Mouse (Mus musculus): ENCODE data around the gene Gm20388. TPM values are rescaled to one million over a fixed set of nuclear protein-coding genes. Genes with fewer than 3 reads are reported as not detected.

Gm20388 gene
- polyA plus RNA-seq, 1 experiment from 2014 or later, result not detected

- Histone ChIP-seq H3K27me3 (ENCODE audit: control insufficient read depth, insufficient read depth, low read length) (no peaks in the 10 kb centered on the region), H3K27ac (replicated peaks in 1 of 2; ENCODE audit: control insufficient read depth in 1 of 2, insufficient read depth in 1 of 2, low read depth in 2 of 2, low read length in 2 of 2) (no peak overlapping the region), H3K4me1 (ENCODE audit: control insufficient read depth in 2 of 2, insufficient read depth in 2 of 2, low read length in 2 of 2) (peaks cover 8 to 14% of the 10 kb centered on the region in 2 experiments), H3K9me3 (ENCODE audit: control insufficient read depth, low read length) (no peaks in the 10 kb centered on the region), H3K4me3 (ENCODE audit: control insufficient read depth in 1 of 2, insufficient read depth in 1 of 2, low read depth in 1 of 2, low read length in 2 of 2) (no peak overlapping the region), H3K4me2 (ENCODE audit: low read length) (no peak overlapping the region), H3K9ac (ENCODE audit: low read length) (no peak overlapping the region), H3K36me3 (ENCODE audit: control insufficient read depth, insufficient read depth, low read length) (peaks cover 45% of the 10 kb centered on the region)
- ATAC-seq (ENCODE audit: insufficient number of reproducible peaks, insufficient read depth, low FRiP score, low read depth), result no peak
- WGBS, result 52% methylated on average over 9 of the region's 9 CpGs
These were observed 2509.4 kb downstream of the Gm20388 start for GRCm38 (mm10) chr8:122419881-122420555.

DNA sequence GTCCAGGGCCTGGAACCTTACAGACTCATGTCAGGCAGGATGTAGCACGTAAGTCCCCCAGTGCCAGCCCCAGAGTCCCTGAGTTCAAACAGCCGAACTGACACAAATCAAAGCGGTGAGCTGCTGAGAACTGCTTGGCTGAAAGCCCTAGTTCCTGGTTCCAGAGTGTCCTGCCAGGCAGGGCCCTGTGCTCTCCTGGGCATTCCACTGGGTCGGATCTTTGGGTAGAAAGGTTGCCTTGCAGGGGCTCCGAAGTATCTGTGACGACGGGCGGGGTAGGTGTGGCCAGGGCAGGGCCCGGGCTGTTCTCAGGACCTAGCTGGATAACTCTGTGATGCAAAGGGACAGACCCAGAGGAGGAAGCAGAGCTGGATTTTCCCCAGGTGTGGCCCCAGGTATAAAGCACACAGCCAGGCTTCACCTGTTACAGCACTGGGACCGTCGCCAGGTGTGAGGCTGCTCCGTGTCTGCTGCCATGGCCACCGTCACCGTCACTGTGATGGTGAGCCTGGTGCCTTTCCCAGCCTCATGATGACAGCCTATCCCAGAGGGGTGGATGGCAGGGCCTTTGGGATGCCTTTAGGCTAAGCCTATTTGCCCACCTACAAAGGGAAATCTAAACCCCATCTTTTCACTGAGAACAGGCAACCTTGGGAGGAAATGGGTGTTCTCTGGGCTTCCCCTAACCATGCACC, 2510.9 kb downstream of the Gm20388 start, which contains the start of gene Il17c:
Gene Il17c, plus strand, starts transcription at position 645 of the 695 bp plus-strand sequence.
- H3K36me3 ChIP-seq (ENCODE audit: control insufficient read depth, insufficient read depth, low read length), result peaks cover 43% of the 10 kb centered on the region
- WGBS, result 80% methylated on average over 14 of the region's 14 CpGs
- H3K9ac ChIP-seq (ENCODE audit: low read length), result no peak within 1 kb of the TSS
- no peak within 1 kb of the TSS for H3K4me2 ChIP-seq (ENCODE audit: low read length)
- no peak within 1 kb of the TSS for H3K27ac ChIP-seq (replicated peaks in 1 of 2; ENCODE audit: control insufficient read depth in 1 of 2, insufficient read depth in 1 of 2, low read depth in 2 of 2, low read length in 2 of 2)
- no peaks in the 10 kb centered on the region for H3K27me3 ChIP-seq (ENCODE audit: control insufficient read depth, insufficient read depth, low read length)
- no peaks in the 10 kb centered on the region for H3K9me3 ChIP-seq (ENCODE audit: control insufficient read depth, low read length)
- H3K4me3 ChIP-seq (ENCODE audit: control insufficient read depth in 1 of 2, insufficient read depth in 1 of 2, low read depth in 1 of 2, low read length in 2 of 2), result no peak within 1 kb of the TSS
- ATAC-seq (ENCODE audit: insufficient number of reproducible peaks, insufficient read depth, low FRiP score, low read depth), result no peak
- H3K4me1 ChIP-seq (ENCODE audit: control insufficient read depth in 2 of 2, insufficient read depth in 2 of 2, low read length in 2 of 2), result peaks cover 8 to 14% of the 10 kb centered on the region in 2 experiments

DNA sequence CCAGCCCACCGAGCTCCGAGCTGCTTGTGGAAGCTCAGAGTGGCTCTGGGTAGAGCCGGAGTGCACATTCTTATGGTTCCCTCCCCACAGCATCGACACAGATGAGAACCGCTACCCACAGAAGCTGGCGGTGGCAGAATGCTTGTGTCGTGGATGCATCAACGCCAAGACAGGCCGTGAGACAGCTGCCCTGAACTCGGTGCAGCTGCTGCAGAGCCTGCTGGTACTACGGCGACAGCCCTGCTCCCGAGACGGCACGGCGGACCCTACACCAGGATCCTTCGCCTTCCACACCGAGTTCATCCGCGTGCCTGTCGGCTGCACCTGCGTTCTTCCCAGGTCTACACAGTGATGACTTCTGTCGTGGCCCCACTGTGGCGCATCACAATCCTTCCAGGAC, 2512.6 kb downstream of the Gm20388 start:
- H3K9ac ChIP-seq (ENCODE audit: low read length), result no peak overlapping the region
- no peak overlapping the region for H3K4me2 ChIP-seq (ENCODE audit: low read length)
- ATAC-seq (ENCODE audit: insufficient number of reproducible peaks, insufficient read depth, low FRiP score, low read depth), result no peak
- no peaks in the 10 kb centered on the region for H3K9me3 ChIP-seq (ENCODE audit: control insufficient read depth, low read length)
- 80% methylated on average over 24 of the region's 24 CpGs for whole genome bisulfite sequencing
- H3K36me3 ChIP-seq (ENCODE audit: control insufficient read depth, insufficient read depth, low read length), result peaks cover 33% of the 10 kb centered on the region
- no peak overlapping the region for H3K4me3 ChIP-seq (ENCODE audit: control insufficient read depth in 1 of 2, insufficient read depth in 1 of 2, low read depth in 1 of 2, low read length in 2 of 2)
- H3K27ac ChIP-seq (replicated peaks in 1 of 2; ENCODE audit: control insufficient read depth in 1 of 2, insufficient read depth in 1 of 2, low read depth in 2 of 2, low read length in 2 of 2), result no peak overlapping the region
- H3K4me1 ChIP-seq (ENCODE audit: control insufficient read depth in 2 of 2, insufficient read depth in 2 of 2, low read length in 2 of 2), result peaks cover 8 to 14% of the 10 kb centered on the region in 2 experiments
- no peaks in the 10 kb centered on the region for H3K27me3 ChIP-seq (ENCODE audit: control insufficient read depth, insufficient read depth, low read length)

- WGBS, result 29% methylated on average over 5 of the region's 5 CpGs
These were observed 2513.0 kb downstream of the Gm20388 start for GRCm38 (mm10) chr8:122423659-122424058.

DNA sequence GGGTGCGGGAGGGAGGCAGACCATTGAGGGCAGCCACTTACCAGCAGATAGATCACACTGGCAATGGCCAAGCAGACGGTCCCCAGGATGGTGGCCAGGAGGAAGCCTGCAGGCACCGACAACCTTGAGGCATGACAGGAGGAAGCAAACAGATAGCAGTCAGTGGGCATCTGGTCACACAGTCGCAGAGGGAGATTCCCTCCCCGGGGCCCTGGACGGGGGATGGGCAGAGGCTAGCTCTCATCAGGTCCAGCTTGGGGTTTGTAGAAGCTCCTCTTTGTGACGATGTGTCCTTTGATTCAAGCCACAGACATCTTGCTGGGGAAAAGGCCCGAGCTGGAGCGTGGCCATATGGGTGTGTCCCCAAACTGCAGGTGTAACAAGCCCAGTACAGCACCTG, 2515.5 kb downstream of the Gm20388 start:
- Histone ChIP-seq H3K27me3 (ENCODE audit: control insufficient read depth, insufficient read depth, low read length) (no peaks in the 10 kb centered on the region), H3K4me3 (ENCODE audit: control insufficient read depth in 1 of 2, insufficient read depth in 1 of 2, low read depth in 1 of 2, low read length in 2 of 2) (no peak overlapping the region), H3K4me1 (ENCODE audit: control insufficient read depth in 2 of 2, insufficient read depth in 2 of 2, low read length in 2 of 2) (peaks cover 8 to 11% of the 10 kb centered on the region in 2 experiments), H3K9me3 (ENCODE audit: control insufficient read depth, low read length) (no peaks in the 10 kb centered on the region), H3K27ac (replicated peaks in 1 of 2; ENCODE audit: control insufficient read depth in 1 of 2, insufficient read depth in 1 of 2, low read depth in 2 of 2, low read length in 2 of 2) (no peak overlapping the region), H3K9ac (ENCODE audit: low read length) (no peak overlapping the region), H3K36me3 (ENCODE audit: control insufficient read depth, insufficient read depth, low read length) (peaks cover 23% of the 10 kb centered on the region), H3K4me2 (ENCODE audit: low read length) (no peak overlapping the region)
- ATAC-seq (ENCODE audit: insufficient number of reproducible peaks, insufficient read depth, low FRiP score, low read depth), result no peak
- WGBS, result 60% methylated on average over 9 of the region's 9 CpGs

More at GRCm38 (mm10) chr8:122423659-122424058, 2513.0 kb downstream of the Gm20388 start:
- H3K9ac ChIP-seq (ENCODE audit: low read length), result no peak overlapping the region
- H3K27me3 ChIP-seq (ENCODE audit: control insufficient read depth, insufficient read depth, low read length), result no peaks in the 10 kb centered on the region
- H3K36me3 ChIP-seq (ENCODE audit: control insufficient read depth, insufficient read depth, low read length), result peaks cover 29% of the 10 kb centered on the region
- 0 out of 2 replicates have a peak, but pooled peaks have one; percentile 19 for ATAC-seq (ENCODE audit: insufficient number of reproducible peaks, insufficient read depth, low FRiP score, low read depth)
- no peak overlapping the region for H3K4me3 ChIP-seq (ENCODE audit: control insufficient read depth in 1 of 2, insufficient read depth in 1 of 2, low read depth in 1 of 2, low read length in 2 of 2)
- H3K9me3 ChIP-seq (ENCODE audit: control insufficient read depth, low read length), result no peaks in the 10 kb centered on the region
- no peak overlapping the region for H3K4me2 ChIP-seq (ENCODE audit: low read length)
- H3K27ac ChIP-seq (replicated peaks in 1 of 2; ENCODE audit: control insufficient read depth in 1 of 2, insufficient read depth in 1 of 2, low read depth in 2 of 2, low read length in 2 of 2), result no peak overlapping the region
- peaks cover 8 to 14% of the 10 kb centered on the region in 2 experiments for H3K4me1 ChIP-seq (ENCODE audit: control insufficient read depth in 2 of 2, insufficient read depth in 2 of 2, low read length in 2 of 2)

GRCm38 (mm10) chr8:122427607-122428006, 2517.0 kb downstream of the Gm20388 start:
- Histone ChIP-seq H3K9me3 (ENCODE audit: control insufficient read depth, low read length) (no peaks in the 10 kb centered on the region), H3K4me2 (ENCODE audit: low read length) (no peak overlapping the region), H3K27me3 (ENCODE audit: control insufficient read depth, insufficient read depth, low read length) (no peaks in the 10 kb centered on the region), H3K9ac (ENCODE audit: low read length) (no peak overlapping the region), H3K4me1 (ENCODE audit: control insufficient read depth in 2 of 2, insufficient read depth in 2 of 2, low read length in 2 of 2) (peaks cover 17 to 21% of the 10 kb centered on the region in 2 experiments), H3K27ac (replicated peaks in 1 of 2; ENCODE audit: control insufficient read depth in 1 of 2, insufficient read depth in 1 of 2, low read depth in 2 of 2, low read length in 2 of 2) (no peak overlapping the region), H3K4me3 (ENCODE audit: control insufficient read depth in 1 of 2, insufficient read depth in 1 of 2, low read depth in 1 of 2, low read length in 2 of 2) (no peak overlapping the region), H3K36me3 (ENCODE audit: control insufficient read depth, insufficient read depth, low read length) (peaks cover 23% of the 10 kb centered on the region)
- ATAC-seq (ENCODE audit: insufficient number of reproducible peaks, insufficient read depth, low FRiP score, low read depth), result no peak
- 84% methylated on average over 7 of the region's 7 CpGs for WGBS

- Histone ChIP-seq H3K27me3 (ENCODE audit: control insufficient read depth, insufficient read depth, low read length) (no peaks in the 10 kb centered on the region), H3K27ac (replicated peaks in 1 of 2; ENCODE audit: control insufficient read depth in 1 of 2, insufficient read depth in 1 of 2, low read depth in 2 of 2, low read length in 2 of 2) (no peak overlapping the region), H3K36me3 (ENCODE audit: control insufficient read depth, insufficient read depth, low read length) (peaks cover 23% of the 10 kb centered on the region), H3K4me3 (ENCODE audit: control insufficient read depth in 1 of 2, insufficient read depth in 1 of 2, low read depth in 1 of 2, low read length in 2 of 2) (no peak overlapping the region), H3K9ac (ENCODE audit: low read length) (no peak overlapping the region), H3K9me3 (ENCODE audit: control insufficient read depth, low read length) (no peaks in the 10 kb centered on the region), H3K4me1 (ENCODE audit: control insufficient read depth in 2 of 2, insufficient read depth in 2 of 2, low read length in 2 of 2) (peaks cover 20 to 25% of the 10 kb centered on the region in 2 experiments), H3K4me2 (ENCODE audit: low read length) (no peak overlapping the region)
- WGBS, result 87% methylated on average over 9 of the region's 9 CpGs
- no peak for ATAC-seq (ENCODE audit: insufficient number of reproducible peaks, insufficient read depth, low FRiP score, low read depth)
These were observed 2517.5 kb downstream of the Gm20388 start for GRCm38 (mm10) chr8:122428163-122428562.

Measured in heart, embryonic 14.5 days (tissue).